Mouse (Mus musculus): Measurements from ENCODE around the gene Per2. TPM values are rescaled to one million over a fixed set of nuclear protein-coding genes. Genes with fewer than 3 reads are reported as not detected.

Gene Per2
- polyA plus RNA-seq, 2 experiments: 2.2 to 3.3 TPM

DNA sequence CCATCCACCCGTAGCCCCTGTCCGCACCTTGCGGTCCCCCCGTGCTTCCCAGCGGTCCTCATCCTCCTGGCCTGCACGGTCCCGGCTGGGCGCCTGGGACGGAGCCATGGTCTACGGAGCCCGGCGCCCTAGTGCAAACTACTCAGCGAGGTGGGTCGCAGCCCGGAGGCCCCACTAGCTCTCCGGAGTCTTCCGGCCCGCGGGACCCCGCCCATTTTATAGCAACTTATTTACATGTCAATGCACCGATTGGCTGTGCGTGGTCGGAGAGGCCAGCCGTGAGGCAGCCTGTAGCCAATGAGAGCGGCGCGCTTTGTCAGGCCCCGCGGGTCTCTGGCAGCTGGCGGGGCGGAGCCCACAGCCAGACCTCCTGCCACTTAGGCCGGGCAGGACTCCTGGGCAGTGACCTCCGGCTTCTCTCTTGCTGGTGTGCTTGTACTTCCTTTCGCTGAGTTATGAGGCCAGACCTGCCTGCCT, 46.1 kb downstream of the Per2 start:
- peaks cover 3% of the 10 kb centered on the region; the same call in 1 of the 2 replicates for H3K27me3 ChIP-seq (ENCODE audit: control insufficient read depth, insufficient read depth, low read length)
- H3K4me2 ChIP-seq (ENCODE audit: low read depth): peak overlapping the region; percentile 97
- peak overlapping the region; percentile 77 for H3K9ac ChIP-seq (replicated peaks)
- H3K9me3 ChIP-seq (ENCODE audit: control insufficient read depth, low read length): no peaks in the 10 kb centered on the region
- peak overlapping the region; percentile 69 for H3K4me3 ChIP-seq (ENCODE audit: insufficient read depth in 1 of 2, low read depth in 2 of 2, low read length in 2 of 2)
- DNase-seq (ENCODE audit: low read depth in 3 of 3, low spot score in 3 of 3) (peak; percentile 82 to 83 (median 83)), ATAC-seq (ENCODE audit: insufficient read depth) (peak; percentile 93)
- H3K27ac ChIP-seq: no peak overlapping the region
- H3K36me3 ChIP-seq (replicated peaks; ENCODE audit: control insufficient read depth, insufficient read depth, low read depth): no peaks in the 10 kb centered on the region
- TF ChIP-seq EP300 (IDR thresholded peaks at IDR 0.05; ENCODE audit: low read depth) (no peak), CTCF (IDR thresholded peaks at IDR 0.05; ENCODE audit: low read depth) (no peak)
- under 1% methylated on average over 34 of the region's 34 CpGs for WGBS (ENCODE audit: insufficient replicate concordance)
- H3K4me1 ChIP-seq (replicated peaks; ENCODE audit: control insufficient read depth in 2 of 2, insufficient read depth in 2 of 2, low read length in 1 of 2): no peaks in the 10 kb centered on the region; a peak in 1 of 4 replicates

- Histone ChIP-seq H3K27me3 (ENCODE audit: control insufficient read depth, insufficient read depth, low read length) (peaks cover 3% of the 10 kb centered on the region; the same call in 1 of the 2 replicates), H3K9me3 (ENCODE audit: control insufficient read depth, low read length) (no peaks in the 10 kb centered on the region), H3K36me3 (replicated peaks; ENCODE audit: control insufficient read depth, insufficient read depth, low read depth) (no peaks in the 10 kb centered on the region), H3K27ac (no peak overlapping the region), H3K4me3 (ENCODE audit: insufficient read depth in 1 of 2, low read depth in 2 of 2, low read length in 2 of 2) (peak overlapping the region; percentile 69), H3K4me2 (ENCODE audit: low read depth) (peak overlapping the region; percentile 97), H3K4me1 (replicated peaks; ENCODE audit: control insufficient read depth in 2 of 2, insufficient read depth in 2 of 2, low read length in 1 of 2) (no peaks in the 10 kb centered on the region; a peak in 1 of 4 replicates), H3K9ac (replicated peaks) (peak overlapping the region; percentile 77)
- ATAC-seq (ENCODE audit: insufficient read depth): peak; percentile 46
- WGBS (ENCODE audit: insufficient replicate concordance): 5% methylated on average over 65 of the region's 65 CpGs
- DNase-seq (ENCODE audit: low read depth in 3 of 3, low spot score in 3 of 3): no peak
- TF ChIP-seq CTCF (IDR thresholded peaks at IDR 0.05; ENCODE audit: low read depth) (0 out of 2 replicates have a peak, but pooled peaks have one; percentile 22), EP300 (IDR thresholded peaks at IDR 0.05; ENCODE audit: low read depth) (no peak)
Observed at GRCm38 (mm10) chr1:91412286-91413029, 46.7 kb downstream of the Per2 start.

GRCm38 (mm10) chr1:91411631-91412285, 47.4 kb downstream of the Per2 start:
- WGBS (ENCODE audit: insufficient replicate concordance): 58% methylated on average over 8 of the region's 8 CpGs
- no peak for DNase-seq (ENCODE audit: low read depth in 3 of 3, low spot score in 3 of 3)
- H3K4me2 ChIP-seq (ENCODE audit: low read depth): peak overlapping the region; percentile 97
- H3K4me1 ChIP-seq (replicated peaks; ENCODE audit: control insufficient read depth in 2 of 2, insufficient read depth in 2 of 2, low read length in 1 of 2): no peaks in the 10 kb centered on the region; a peak in 1 of 4 replicates
- H3K27me3 ChIP-seq (ENCODE audit: control insufficient read depth, insufficient read depth, low read length): peaks cover 3% of the 10 kb centered on the region; the same call in 1 of the 2 replicates
- TF ChIP-seq EP300 (IDR thresholded peaks at IDR 0.05; ENCODE audit: low read depth) (no peak), CTCF (IDR thresholded peaks at IDR 0.05; ENCODE audit: low read depth) (no peak)
- peak overlapping the region in 1 of 2 experiments; percentile 69; a peak in 2 of 4 replicates for H3K4me3 ChIP-seq (ENCODE audit: insufficient read depth in 1 of 2, low read depth in 2 of 2, low read length in 2 of 2)
- H3K9me3 ChIP-seq (ENCODE audit: control insufficient read depth, low read length): no peaks in the 10 kb centered on the region
- H3K9ac ChIP-seq (replicated peaks): no peak overlapping the region
- no peaks in the 10 kb centered on the region for H3K36me3 ChIP-seq (replicated peaks; ENCODE audit: control insufficient read depth, insufficient read depth, low read depth)
- ATAC-seq (ENCODE audit: insufficient read depth): no peak
- H3K27ac ChIP-seq: no peak overlapping the region

GRCm38 (mm10) chr1:91407819-91408218, 51.3 kb downstream of the Per2 start:
- WGBS (ENCODE audit: insufficient replicate concordance): 68% methylated on average over 4 of the region's 4 CpGs

More at GRCm38 (mm10) chr1:91407819-91408218, 51.3 kb downstream of the Per2 start:
- TF ChIP-seq EP300 (IDR thresholded peaks at IDR 0.05; ENCODE audit: low read depth) (no peak), CTCF (IDR thresholded peaks at IDR 0.05; ENCODE audit: low read depth) (no peak)
- Histone ChIP-seq H3K9me3 (ENCODE audit: control insufficient read depth, low read length) (no peaks in the 10 kb centered on the region), H3K27ac (no peak overlapping the region), H3K4me2 (ENCODE audit: low read depth) (no peak overlapping the region), H3K4me3 (ENCODE audit: insufficient read depth in 1 of 2, low read depth in 2 of 2, low read length in 2 of 2) (no peak overlapping the region), H3K27me3 (ENCODE audit: control insufficient read depth, insufficient read depth, low read length) (no peaks in the 10 kb centered on the region), H3K9ac (replicated peaks) (no peak overlapping the region), H3K4me1 (replicated peaks; ENCODE audit: control insufficient read depth in 2 of 2, insufficient read depth in 2 of 2, low read length in 1 of 2) (no peaks in the 10 kb centered on the region; a peak in 1 of 4 replicates), H3K36me3 (replicated peaks; ENCODE audit: control insufficient read depth, insufficient read depth, low read depth) (no peaks in the 10 kb centered on the region)
- DNase-seq (ENCODE audit: low read depth in 3 of 3, low spot score in 3 of 3): no peak
- no peak for ATAC-seq (ENCODE audit: insufficient read depth)

All from liver, embryonic 14.5 days (tissue).